Mouse (Mus musculus): ENCODE measurements around the gene Cyp3a41b. TPM values are rescaled to one million over a fixed set of nuclear protein-coding genes. Genes with fewer than 3 reads are reported as not detected.
"Not testable (repeated sequence)": the region's sequence is repeated elsewhere in the genome, so short reads cannot be mapped to it uniquely, and the experiment has no call there.

Gene Cyp3a41b
- not detected for total RNA-seq (2021)

DNA sequence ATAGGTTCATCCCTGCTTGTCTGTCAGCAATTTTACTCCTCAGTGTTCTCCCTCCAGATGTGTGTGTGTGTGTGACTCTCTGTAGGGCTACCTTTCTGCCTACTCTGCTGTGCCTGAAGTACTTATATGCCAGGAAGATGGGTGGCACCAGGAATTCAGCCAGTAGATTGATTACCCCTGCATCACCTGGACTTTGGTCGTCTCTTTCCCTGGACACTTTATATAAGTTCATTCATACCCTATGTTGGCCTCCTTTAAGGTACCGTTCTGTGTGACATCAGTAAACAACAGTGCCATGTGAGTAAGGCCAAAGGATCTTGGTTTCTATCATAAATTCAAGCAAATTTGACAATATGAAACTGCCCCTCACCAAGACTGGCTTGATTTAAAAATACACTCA, at the start of gene Cyp3a41b:
Gene Cyp3a41b, minus strand, starts transcription at position 101 of the 400 bp plus-strand sequence.
- DNase-seq (ENCODE audit: low spot score in 2 of 2); intact Hi-C loops (cut with DNase I): not testable (repeated sequence)

GRCm38 (mm10) chr5:145632286-145632685, 47.8 kb upstream of the Cyp3a41b start:
- not testable (repeated sequence) for DNase-seq (ENCODE audit: low spot score in 2 of 2)
- intact Hi-C loops (cut with DNase I): loop anchor here (10.0 kb wide), 1 partner anchor 157 kb away; no protein-coding TSS in a partner anchor

- DNase-seq (ENCODE audit: low spot score in 2 of 2); intact Hi-C loops (cut with DNase I): not testable (repeated sequence)
Measured at GRCm38 (mm10) chr5:145604891-145605290, 20.4 kb upstream of the Cyp3a41b start.

DNA sequence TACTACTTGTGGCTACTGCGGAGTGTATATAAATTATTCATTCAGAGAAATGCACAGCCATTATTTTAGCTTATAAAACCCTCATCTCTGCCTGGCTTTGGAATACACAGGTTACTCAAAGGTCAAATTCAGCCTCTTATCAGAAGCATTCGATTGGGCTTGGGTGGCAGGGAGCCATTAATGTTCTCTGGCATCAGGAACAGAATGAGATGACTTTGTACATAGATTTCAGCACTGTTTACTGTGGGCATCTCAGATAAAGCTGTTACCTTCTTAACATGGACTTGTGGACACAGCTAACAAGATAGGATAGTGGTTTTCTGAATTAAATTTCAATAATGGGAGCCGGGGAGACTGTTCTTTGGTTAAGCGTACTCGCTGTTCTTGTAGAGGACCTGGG, 13.3 kb upstream of the Cyp3a41b start:
- DNase-seq (ENCODE audit: low spot score in 2 of 2); intact Hi-C loops (cut with DNase I): not testable (repeated sequence)

- intact Hi-C loops (cut with DNase I); DNase-seq (ENCODE audit: low spot score in 2 of 2): not testable (repeated sequence)
Measured at GRCm38 (mm10) chr5:145577321-145577720, 7.2 kb downstream of the Cyp3a41b start.

- DNase-seq (ENCODE audit: low spot score in 2 of 2); intact Hi-C loops (cut with DNase I): not testable (repeated sequence)
Measured at GRCm38 (mm10) chr5:145575660-145576059, 8.9 kb downstream of the Cyp3a41b start.

GRCm38 (mm10) chr5:145571922-145572321, 12.6 kb downstream of the Cyp3a41b start:
- DNase-seq (ENCODE audit: low spot score in 2 of 2); intact Hi-C loops (cut with DNase I): not testable (repeated sequence)

Other genes with a start within 250 kb of the Cyp3a41b start
- not detected for gene Cyp3a57, start 239.5 kb downstream of the Cyp3a41b start, total RNA-seq (2021)
- gene Cyp3a16, start 115.0 kb downstream of the Cyp3a41b start, total RNA-seq (2021): not detected
- gene Cyp3a41a, start 135.4 kb upstream of the Cyp3a41b start, total RNA-seq (2021): not detected
- gene Cyp3a44, start 221.1 kb upstream of the Cyp3a41b start, total RNA-seq (2021): not detected

Measured in left cerebral cortex, postnatal 25 days (tissue).